Mouse (Mus musculus): ENCODE measurements around the gene Dyrk3. TPM values are rescaled to one million over a fixed set of nuclear protein-coding genes. Genes with fewer than 3 reads are reported as not detected.

Gene Dyrk3
- polyA plus RNA-seq, 1 experiment from 2014 or later = 17.2 TPM

GRCm38 (mm10) chr1:131180386-131180785 is 42.2 kb upstream of the Dyrk3 start:
- Histone ChIP-seq H3K4me2 (no peak overlapping the region), H3K9ac (ENCODE audit: low read length) (no peak overlapping the region), H3K27me3 (ENCODE audit: control insufficient read depth, insufficient read depth, low read length) (no peaks in the 10 kb centered on the region), H3K4me3 (ENCODE audit: low read depth, low read length) (no peak overlapping the region), H3K9me3 (ENCODE audit: control insufficient read depth, low read length) (no peaks in the 10 kb centered on the region), H3K4me1 (ENCODE audit: control insufficient read depth, insufficient read depth, low read length) (no peaks in the 10 kb centered on the region), H3K36me3 (ENCODE audit: control insufficient read depth, insufficient read depth, low read length) (no peaks in the 10 kb centered on the region; the same call in 1 of the 2 replicates), H3K27ac (ENCODE audit: low read depth, low read length) (no peak overlapping the region)
- WGBS = 95% methylated on average over 7 of the region's 7 CpGs
- DNase-seq (ENCODE audit: low spot score, missing footprints) (peak; percentile 19), ATAC-seq (ENCODE audit: low FRiP score) (no peak)

- WGBS = 86% methylated on average over 5 of the region's 5 CpGs
- Histone ChIP-seq H3K27me3 (ENCODE audit: control insufficient read depth, insufficient read depth, low read length) (no peaks in the 10 kb centered on the region), H3K9me3 (ENCODE audit: control insufficient read depth, low read length) (no peaks in the 10 kb centered on the region), H3K4me2 (no peak overlapping the region), H3K27ac (ENCODE audit: low read depth, low read length) (no peak overlapping the region), H3K4me1 (ENCODE audit: control insufficient read depth, insufficient read depth, low read length) (no peaks in the 10 kb centered on the region), H3K36me3 (ENCODE audit: control insufficient read depth, insufficient read depth, low read length) (peaks cover 2% of the 10 kb centered on the region; the same call in 1 of the 2 replicates), H3K9ac (ENCODE audit: low read length) (no peak overlapping the region), H3K4me3 (ENCODE audit: low read depth, low read length) (no peak overlapping the region)
- DNase-seq (ENCODE audit: low spot score, missing footprints) = peak; percentile 73
- no peak for ATAC-seq (ENCODE audit: low FRiP score)
These were observed 39.9 kb upstream of the Dyrk3 start for GRCm38 (mm10) chr1:131178083-131178482.

- Histone ChIP-seq H3K27ac (ENCODE audit: low read depth, low read length) (no peak overlapping the region), H3K9me3 (ENCODE audit: control insufficient read depth, low read length) (no peaks in the 10 kb centered on the region), H3K4me3 (ENCODE audit: low read depth, low read length) (no peak overlapping the region), H3K27me3 (ENCODE audit: control insufficient read depth, insufficient read depth, low read length) (no peaks in the 10 kb centered on the region), H3K4me1 (ENCODE audit: control insufficient read depth, insufficient read depth, low read length) (no peaks in the 10 kb centered on the region), H3K36me3 (ENCODE audit: control insufficient read depth, insufficient read depth, low read length) (peaks cover 5% of the 10 kb centered on the region; the same call in 1 of the 2 replicates), H3K9ac (ENCODE audit: low read length) (no peak overlapping the region), H3K4me2 (no peak overlapping the region)
- 89% methylated on average over 4 of the region's 4 CpGs for WGBS
- no peak for ATAC-seq (ENCODE audit: low FRiP score)
- DNase-seq (ENCODE audit: low spot score, missing footprints) = peak; percentile 54
These were observed 39.1 kb upstream of the Dyrk3 start for GRCm38 (mm10) chr1:131177249-131177648.

- H3K36me3 ChIP-seq (ENCODE audit: control insufficient read depth, insufficient read depth, low read length) = peaks cover 13% of the 10 kb centered on the region
These were observed 37.7 kb upstream of the Dyrk3 start for GRCm38 (mm10) chr1:131175819-131176218.

GRCm38 (mm10) chr1:131175189-131175588 is 37.0 kb upstream of the Dyrk3 start:
- ATAC-seq (ENCODE audit: low FRiP score) = no peak
- Histone ChIP-seq H3K9ac (ENCODE audit: low read length) (no peak overlapping the region), H3K4me1 (ENCODE audit: control insufficient read depth, insufficient read depth, low read length) (no peaks in the 10 kb centered on the region), H3K27me3 (ENCODE audit: control insufficient read depth, insufficient read depth, low read length) (no peaks in the 10 kb centered on the region), H3K9me3 (ENCODE audit: control insufficient read depth, low read length) (no peaks in the 10 kb centered on the region), H3K4me3 (ENCODE audit: low read depth, low read length) (no peak overlapping the region), H3K27ac (ENCODE audit: low read depth, low read length) (no peak overlapping the region), H3K4me2 (no peak overlapping the region), H3K36me3 (ENCODE audit: control insufficient read depth, insufficient read depth, low read length) (peaks cover 13% of the 10 kb centered on the region)
- WGBS = 95% methylated on average over 1 of the region's 1 CpGs
- peak; percentile 47 for DNase-seq (ENCODE audit: low spot score, missing footprints)

More at GRCm38 (mm10) chr1:131175819-131176218, 37.7 kb upstream of the Dyrk3 start:
- DNase-seq (ENCODE audit: low spot score, missing footprints) (peak; percentile 69), ATAC-seq (ENCODE audit: low FRiP score) (no peak)
- Histone ChIP-seq H3K4me1 (ENCODE audit: control insufficient read depth, insufficient read depth, low read length) (no peaks in the 10 kb centered on the region), H3K27ac (ENCODE audit: low read depth, low read length) (no peak overlapping the region), H3K4me3 (ENCODE audit: low read depth, low read length) (no peak overlapping the region), H3K27me3 (ENCODE audit: control insufficient read depth, insufficient read depth, low read length) (no peaks in the 10 kb centered on the region), H3K9me3 (ENCODE audit: control insufficient read depth, low read length) (no peaks in the 10 kb centered on the region), H3K9ac (ENCODE audit: low read length) (no peak overlapping the region), H3K4me2 (no peak overlapping the region)
- WGBS = 93% methylated on average over 8 of the region's 8 CpGs

GRCm38 (mm10) chr1:131174299-131174861 is 36.2 kb upstream of the Dyrk3 start:
- Histone ChIP-seq H3K9me3 (ENCODE audit: control insufficient read depth, low read length) (no peaks in the 10 kb centered on the region), H3K4me2 (no peak overlapping the region), H3K4me3 (ENCODE audit: low read depth, low read length) (no peak overlapping the region), H3K27ac (ENCODE audit: low read depth, low read length) (no peak overlapping the region), H3K27me3 (ENCODE audit: control insufficient read depth, insufficient read depth, low read length) (no peaks in the 10 kb centered on the region), H3K36me3 (ENCODE audit: control insufficient read depth, insufficient read depth, low read length) (peaks cover 13% of the 10 kb centered on the region), H3K4me1 (ENCODE audit: control insufficient read depth, insufficient read depth, low read length) (no peaks in the 10 kb centered on the region), H3K9ac (ENCODE audit: low read length) (no peak overlapping the region)
- DNase-seq (ENCODE audit: low spot score, missing footprints) (peak; percentile 39), ATAC-seq (ENCODE audit: low FRiP score) (no peak)
- WGBS = 89% methylated on average over 12 of the region's 12 CpGs

- Histone ChIP-seq H3K4me2 (no peak overlapping the region), H3K27me3 (ENCODE audit: control insufficient read depth, insufficient read depth, low read length) (no peaks in the 10 kb centered on the region), H3K27ac (ENCODE audit: low read depth, low read length) (no peak overlapping the region), H3K9me3 (ENCODE audit: control insufficient read depth, low read length) (no peaks in the 10 kb centered on the region), H3K9ac (ENCODE audit: low read length) (no peak overlapping the region), H3K4me3 (ENCODE audit: low read depth, low read length) (no peak overlapping the region), H3K36me3 (ENCODE audit: control insufficient read depth, insufficient read depth, low read length) (peaks cover 13% of the 10 kb centered on the region), H3K4me1 (ENCODE audit: control insufficient read depth, insufficient read depth, low read length) (no peaks in the 10 kb centered on the region)
- 92% methylated on average over 6 of the region's 6 CpGs for WGBS
- DNase-seq (ENCODE audit: low spot score, missing footprints) (peak; percentile 12), ATAC-seq (ENCODE audit: low FRiP score) (no peak)
These were observed 35.7 kb upstream of the Dyrk3 start for GRCm38 (mm10) chr1:131173809-131174208.

GRCm38 (mm10) chr1:131173001-131173400 is 34.9 kb upstream of the Dyrk3 start:
- Histone ChIP-seq H3K36me3 (ENCODE audit: control insufficient read depth, insufficient read depth, low read length) (peaks cover 15% of the 10 kb centered on the region), H3K27me3 (ENCODE audit: control insufficient read depth, insufficient read depth, low read length) (no peaks in the 10 kb centered on the region), H3K4me2 (no peak overlapping the region), H3K4me1 (ENCODE audit: control insufficient read depth, insufficient read depth, low read length) (no peaks in the 10 kb centered on the region), H3K9ac (ENCODE audit: low read length) (no peak overlapping the region), H3K27ac (ENCODE audit: low read depth, low read length) (no peak overlapping the region), H3K4me3 (ENCODE audit: low read depth, low read length) (no peak overlapping the region), H3K9me3 (ENCODE audit: control insufficient read depth, low read length) (no peaks in the 10 kb centered on the region)
- 88% methylated on average over 7 of the region's 7 CpGs for WGBS
- ATAC-seq (ENCODE audit: low FRiP score) (no peak), DNase-seq (ENCODE audit: low spot score, missing footprints) (peak; percentile 4)

- H3K27me3 ChIP-seq (ENCODE audit: control insufficient read depth, insufficient read depth, low read length) = no peaks in the 10 kb centered on the region
- no peak overlapping the region for H3K27ac ChIP-seq (ENCODE audit: low read depth, low read length)
- peaks cover 28% of the 10 kb centered on the region for H3K36me3 ChIP-seq (ENCODE audit: control insufficient read depth, insufficient read depth, low read length)
- H3K4me1 ChIP-seq (ENCODE audit: control insufficient read depth, insufficient read depth, low read length) = no peaks in the 10 kb centered on the region
- WGBS = 95% methylated on average over 10 of the region's 10 CpGs
- ATAC-seq (ENCODE audit: low FRiP score) = no peak
- no peak for DNase-seq (ENCODE audit: low spot score, missing footprints)
- no peak overlapping the region for H3K9ac ChIP-seq (ENCODE audit: low read length)
- no peak overlapping the region for H3K4me2 ChIP-seq
- no peaks in the 10 kb centered on the region for H3K9me3 ChIP-seq (ENCODE audit: control insufficient read depth, low read length)
- no peak overlapping the region for H3K4me3 ChIP-seq (ENCODE audit: low read depth, low read length)
These were observed 29.5 kb upstream of the Dyrk3 start for GRCm38 (mm10) chr1:131167612-131168011.

Data from midbrain, embryonic 11.5 days (tissue).